Mouse (Mus musculus) c-Kit-positive CD71-positive TER-119-negative erythroid progenitor cells, embryonic 14.5 days (primary cell): ENCODE results near the gene Zmiz1.

Experiments
- DNase-seq: peaks from one replicate; pipeline ENCODE4 v3.0.0-alpha.2; 2013; ENCODE audit warnings: low read depth

The Zmiz1 gene

DNA sequence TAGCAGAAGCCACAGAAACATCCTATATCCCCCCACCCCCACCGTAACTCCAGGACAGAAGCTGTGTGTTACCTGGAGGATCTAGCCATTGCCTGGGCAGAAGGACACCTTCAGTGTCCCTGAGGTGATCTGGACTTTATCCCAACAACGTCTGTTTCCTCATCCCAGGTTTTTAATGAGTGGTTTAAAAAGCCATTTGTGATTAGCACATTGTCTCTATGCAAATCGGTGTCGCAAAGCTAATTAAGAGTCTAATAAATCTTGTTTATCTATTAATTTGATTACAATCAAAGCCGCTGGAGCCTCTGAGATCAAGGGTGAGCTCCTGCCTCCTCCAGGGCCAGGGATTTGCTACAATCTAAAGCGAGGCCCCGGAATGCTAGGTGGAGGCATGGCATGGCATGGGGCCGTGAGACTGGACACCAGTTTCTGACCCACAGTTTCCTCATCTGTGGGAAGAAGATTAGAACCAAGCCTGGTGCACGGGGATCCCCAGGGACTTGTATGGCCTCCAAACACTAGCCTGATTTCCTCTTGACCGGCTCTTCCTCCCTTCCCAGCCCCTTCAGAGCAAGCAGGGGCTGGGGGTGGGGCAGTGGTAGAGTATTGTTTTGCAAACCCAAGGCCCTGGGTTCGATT is 180.3 kb downstream of the Zmiz1 start:
- no peak for DNase-seq

DNA sequence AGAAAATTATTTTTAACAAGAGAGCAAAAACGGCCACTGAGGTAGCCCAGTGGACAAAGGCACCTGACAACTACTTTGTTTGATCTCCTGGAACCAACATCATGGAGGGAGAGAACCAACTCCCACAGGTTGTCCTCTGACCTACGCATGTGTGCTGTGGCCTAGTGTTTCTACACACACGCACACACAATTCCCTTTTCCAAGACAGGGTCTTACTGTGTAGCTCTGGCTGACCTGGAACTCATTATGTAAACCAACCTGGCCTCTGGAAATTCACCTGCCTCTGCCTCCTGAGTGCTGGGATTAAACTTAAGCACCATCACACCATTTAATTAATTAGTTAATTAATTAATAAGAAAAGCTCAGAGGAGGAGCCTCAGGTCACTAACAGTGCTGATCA is 181.0 kb downstream of the Zmiz1 start:
- no peak for DNase-seq

DNA sequence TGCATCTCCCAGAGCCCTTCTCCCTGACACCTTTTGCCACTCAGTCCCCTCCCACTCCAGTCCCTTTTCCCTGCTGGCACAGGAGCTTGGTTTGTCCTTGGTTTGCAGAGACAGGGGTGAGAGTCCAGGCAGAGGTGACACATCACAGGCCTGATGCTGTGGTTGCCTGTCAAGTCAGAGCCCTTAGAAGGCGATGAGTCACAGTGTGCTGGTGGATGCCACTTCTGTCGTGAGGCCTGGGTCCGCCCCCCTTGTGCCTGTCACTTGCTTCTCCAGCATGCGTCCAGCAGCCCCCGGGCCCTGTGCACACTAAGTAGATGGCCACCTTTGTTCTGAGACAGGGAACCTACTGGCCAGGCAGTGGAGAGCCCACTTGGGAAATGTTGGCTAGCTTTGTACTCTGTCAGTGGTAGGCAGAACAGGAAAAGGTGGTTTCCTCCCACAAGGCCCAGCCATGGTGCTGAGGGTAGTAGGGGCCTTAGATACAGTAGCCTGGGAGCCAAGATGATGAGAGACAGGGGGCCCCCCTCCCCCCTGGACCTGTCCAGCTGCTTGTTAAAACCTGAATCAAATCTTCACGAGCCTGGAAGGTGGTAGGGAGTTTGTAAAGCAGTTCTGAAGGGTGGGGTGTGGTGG is 181.6 kb downstream of the Zmiz1 start:
- no peak for DNase-seq

DNA sequence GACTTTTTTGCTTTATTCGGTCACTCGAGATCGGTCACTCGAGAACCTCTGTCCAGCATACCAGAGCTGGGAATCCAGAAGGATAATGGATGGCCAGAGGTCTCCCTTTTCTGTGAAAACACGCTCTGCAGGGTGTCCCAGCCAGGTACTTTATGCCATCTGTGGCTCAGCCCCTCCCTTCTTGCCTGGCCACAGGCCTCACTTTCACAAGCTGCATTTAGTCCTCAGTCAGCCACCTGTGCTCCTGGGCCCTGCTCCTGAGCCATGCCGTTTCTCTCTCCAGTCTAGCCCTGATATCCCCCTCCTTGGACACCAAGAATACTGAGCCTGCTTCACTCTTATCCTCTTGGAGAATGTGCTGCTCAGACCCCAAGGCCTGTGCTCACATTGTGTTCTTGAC is 182.1 kb downstream of the Zmiz1 start:
- DNase-seq = no peak

DNA sequence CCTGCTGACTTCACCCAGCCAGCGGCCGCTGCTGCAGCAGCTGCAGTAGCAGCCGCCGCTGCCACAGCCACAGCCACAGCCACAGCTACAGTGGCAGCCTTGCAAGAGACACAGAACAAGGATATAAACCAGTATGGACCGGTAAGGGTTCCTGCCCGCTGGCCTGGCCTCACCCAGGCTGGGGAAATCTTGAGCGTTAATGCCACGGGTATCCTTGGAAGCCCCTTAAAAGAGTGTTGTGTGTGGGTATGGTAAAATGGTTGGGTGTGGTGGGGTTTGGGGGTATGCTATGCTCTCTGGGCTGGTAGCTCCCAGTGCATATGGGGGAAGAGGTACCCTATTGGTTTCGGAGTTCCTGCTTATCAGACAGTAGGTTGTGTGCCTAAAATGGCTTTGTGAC is 186.7 kb downstream of the Zmiz1 start:
- DNase-seq = no peak

DNA sequence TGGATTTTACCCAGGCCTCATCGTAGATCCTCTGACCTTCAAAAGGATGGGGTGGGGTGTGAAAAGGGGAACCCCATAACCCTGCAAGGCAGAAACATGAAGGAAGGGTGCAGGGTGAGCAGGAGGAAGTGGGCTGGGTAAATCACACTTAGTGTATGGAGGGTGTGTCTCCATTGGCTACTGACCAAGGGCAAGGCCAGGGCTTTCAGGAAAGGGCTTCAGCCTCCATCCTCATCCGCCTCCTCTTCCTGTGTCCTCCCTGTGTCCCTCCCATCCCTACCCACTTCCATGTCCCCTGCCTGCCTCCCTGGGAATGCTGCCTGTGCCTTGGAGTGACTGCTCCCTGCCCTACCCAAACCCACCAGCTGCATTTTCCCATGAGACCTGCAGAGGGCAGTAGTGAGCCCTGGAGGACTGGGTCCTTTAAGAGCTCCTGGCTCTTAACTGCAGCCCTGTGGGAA is 187.2 kb downstream of the Zmiz1 start:
- DNase-seq = peak; percentile 47

DNA sequence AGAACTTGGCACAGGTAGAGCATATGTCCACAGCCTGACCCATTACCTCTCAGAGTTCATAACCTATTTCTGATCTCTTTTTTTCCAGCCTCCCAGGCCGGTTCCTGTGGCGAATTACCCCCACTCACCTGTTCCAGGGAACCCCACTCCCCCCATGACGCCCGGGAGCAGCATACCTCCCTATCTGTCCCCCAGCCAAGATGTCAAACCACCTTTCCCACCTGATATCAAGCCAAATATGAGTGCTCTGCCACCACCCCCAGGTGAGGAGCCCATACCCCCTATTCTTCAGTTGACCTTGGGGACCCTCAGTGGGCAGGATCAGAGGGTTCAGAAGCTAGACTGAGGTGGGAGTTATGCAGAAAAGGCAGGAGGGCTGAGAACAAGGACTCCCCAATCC is 192.1 kb downstream of the Zmiz1 start:
- no peak for DNase-seq

DNA sequence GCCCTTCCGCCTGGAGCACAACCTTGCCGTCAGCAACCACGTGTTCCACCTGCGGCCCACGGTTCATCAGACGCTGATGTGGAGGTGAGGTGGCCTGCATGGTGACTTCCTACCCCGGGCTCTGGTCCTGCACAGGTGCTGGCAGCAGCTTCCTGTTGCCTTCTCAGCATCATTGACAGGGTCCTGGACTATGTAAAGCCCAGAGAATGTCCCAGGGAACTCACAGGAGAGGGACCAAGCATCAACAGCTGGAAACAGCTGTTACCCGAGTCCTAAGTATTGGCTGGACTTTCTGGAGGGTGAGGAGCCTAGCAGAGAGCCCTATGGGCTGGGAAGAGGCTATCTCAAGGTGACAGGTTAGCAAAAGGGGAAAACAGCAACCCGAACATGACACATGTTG is 192.9 kb downstream of the Zmiz1 start:
- no peak for DNase-seq

DNA sequence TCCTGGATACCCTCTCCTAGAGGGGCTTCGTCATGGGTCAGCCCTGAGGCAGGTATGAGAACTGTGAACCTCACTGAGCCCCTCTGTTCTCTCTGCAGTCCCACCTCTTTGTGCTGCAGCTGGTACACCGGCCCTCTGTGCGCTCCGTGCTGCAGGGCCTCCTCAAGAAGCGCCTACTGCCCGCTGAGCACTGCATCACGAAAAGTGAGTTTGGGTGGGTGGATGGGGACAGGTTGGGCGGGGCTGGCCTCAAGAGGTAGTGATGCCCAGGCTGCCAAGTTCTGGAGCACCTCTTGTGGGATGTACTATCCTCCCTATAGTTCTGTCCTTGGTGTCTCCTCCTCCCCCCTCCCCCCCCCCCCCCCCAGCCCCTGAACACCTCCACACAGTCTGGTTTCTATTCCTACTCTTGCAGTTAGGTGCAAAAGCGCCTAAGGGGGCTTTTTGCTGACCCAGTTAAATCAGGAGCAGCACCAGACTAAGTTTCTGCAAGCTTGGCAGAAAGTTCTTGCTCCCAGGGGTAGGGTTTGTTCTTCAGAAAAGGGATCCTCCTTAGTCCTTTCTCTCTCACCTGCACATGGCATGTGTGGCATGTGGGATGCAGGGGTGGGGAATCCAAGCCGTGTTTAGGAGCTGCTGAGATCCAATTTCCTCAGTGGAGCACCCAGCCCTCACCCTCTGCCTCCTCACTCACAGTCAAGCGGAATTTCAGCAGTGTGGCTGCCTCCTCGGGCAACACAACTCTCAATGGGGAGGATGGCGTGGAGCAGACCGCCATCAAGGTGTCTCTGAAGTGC is 195.6 kb downstream of the Zmiz1 start:
- DNase-seq = no peak

DNA sequence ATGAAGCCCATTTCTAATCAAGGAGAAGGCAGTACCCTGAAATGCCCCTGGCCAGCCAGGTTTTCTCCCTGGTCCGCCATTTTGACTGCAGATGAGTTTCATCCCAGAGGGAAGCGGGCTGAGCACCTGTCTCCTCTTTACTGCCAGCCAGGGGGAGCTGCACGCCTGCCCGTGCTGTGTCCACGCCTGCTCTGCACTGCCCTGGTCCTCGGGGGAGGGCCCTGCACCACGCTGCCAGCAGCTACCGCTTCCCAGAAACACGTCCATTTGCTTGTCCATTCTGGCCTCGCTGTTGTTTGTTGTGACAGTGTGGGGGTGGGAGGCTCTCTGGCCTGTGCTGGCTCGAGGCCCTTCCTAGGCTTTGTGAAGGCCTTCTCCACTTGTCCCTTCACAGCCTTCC is 201.7 kb downstream of the Zmiz1 start:
- no peak for DNase-seq

DNA sequence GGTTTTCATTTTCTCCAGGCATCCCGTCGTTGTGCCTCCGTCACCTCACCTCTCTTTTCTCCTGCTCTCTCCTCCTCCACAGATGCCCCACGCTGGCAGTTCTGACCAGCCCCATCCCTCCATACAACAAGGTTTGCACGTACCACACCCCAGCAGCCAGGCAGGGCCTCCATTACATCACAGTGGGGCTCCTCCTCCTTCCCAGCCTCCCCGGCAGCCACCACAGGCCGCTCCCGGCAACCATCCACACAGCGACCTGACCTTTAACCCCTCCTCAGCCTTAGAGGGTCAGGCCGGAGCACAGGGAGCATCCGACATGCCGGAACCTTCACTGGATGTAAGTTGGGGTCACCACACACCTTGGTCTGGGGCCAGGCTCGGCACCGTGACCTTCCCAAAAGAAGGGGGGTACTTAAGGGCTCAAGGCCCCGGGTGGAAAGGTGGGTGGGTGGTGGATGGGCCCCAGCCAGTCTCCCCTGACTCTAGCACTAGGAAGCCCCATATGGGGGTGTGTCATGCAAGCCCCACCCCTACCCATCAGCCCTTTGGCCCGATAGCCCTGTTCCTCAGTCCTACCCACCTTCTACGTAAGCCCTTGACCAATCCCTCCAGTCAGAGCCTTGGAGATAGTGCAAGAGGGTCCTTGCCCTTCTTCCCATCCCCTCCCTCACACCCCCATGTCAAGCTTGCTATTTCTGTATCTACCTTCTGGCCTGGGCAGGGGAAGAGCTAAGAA is 202.4 kb downstream of the Zmiz1 start:
- no peak for DNase-seq

DNA sequence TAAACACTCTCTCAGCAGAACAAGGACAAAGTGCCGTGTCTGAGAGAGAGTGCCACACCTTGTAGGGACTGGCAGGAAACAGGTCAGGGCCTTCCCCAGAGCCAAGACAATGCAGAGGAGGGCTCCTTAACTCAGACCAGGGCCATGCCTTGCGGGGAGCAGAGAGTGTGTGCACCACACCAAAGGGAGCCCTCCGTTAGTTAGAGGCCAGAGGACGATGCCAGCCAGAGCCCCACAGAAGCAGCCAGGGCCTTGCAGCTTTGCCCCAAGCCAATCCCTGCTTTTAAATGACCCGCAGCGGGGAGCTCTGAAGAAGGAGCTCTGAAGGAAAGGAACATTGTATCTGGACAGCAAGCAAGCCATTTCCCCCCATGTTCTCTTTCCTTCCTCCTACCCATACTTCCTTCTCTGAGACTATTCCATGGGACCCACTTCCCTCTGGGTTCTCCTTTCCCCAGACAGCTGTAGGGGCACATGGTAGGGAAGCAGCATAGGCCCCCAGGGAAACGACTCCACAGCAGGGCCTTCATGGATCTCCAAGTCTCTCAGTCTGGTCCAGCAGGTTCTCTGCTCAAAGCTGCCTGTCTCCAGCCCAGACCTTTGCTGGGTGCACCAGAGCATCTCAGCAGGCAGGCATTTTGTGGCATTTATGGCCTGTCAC is 204.8 kb downstream of the Zmiz1 start:
- no peak for DNase-seq

DNA sequence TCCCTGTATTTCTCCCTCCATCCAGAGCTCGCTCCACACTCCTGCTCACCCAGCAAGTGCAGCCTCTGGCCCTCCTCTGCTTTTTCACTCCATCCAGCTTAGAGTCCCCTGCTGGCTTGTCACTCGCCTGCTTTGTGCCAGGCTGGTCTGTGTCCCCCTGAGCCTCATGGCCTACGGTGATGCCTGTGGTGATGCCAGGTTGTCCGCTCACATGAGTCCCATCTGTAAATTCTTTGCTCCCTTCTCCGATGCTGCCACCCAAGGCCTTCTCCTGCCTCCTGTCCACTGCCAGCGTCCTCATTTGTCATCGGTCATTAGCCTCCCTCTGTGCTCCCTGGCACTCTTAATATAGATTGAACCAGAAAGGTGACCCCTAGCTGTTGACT is 205.3 kb downstream of the Zmiz1 start:
- DNase-seq = no peak

DNA sequence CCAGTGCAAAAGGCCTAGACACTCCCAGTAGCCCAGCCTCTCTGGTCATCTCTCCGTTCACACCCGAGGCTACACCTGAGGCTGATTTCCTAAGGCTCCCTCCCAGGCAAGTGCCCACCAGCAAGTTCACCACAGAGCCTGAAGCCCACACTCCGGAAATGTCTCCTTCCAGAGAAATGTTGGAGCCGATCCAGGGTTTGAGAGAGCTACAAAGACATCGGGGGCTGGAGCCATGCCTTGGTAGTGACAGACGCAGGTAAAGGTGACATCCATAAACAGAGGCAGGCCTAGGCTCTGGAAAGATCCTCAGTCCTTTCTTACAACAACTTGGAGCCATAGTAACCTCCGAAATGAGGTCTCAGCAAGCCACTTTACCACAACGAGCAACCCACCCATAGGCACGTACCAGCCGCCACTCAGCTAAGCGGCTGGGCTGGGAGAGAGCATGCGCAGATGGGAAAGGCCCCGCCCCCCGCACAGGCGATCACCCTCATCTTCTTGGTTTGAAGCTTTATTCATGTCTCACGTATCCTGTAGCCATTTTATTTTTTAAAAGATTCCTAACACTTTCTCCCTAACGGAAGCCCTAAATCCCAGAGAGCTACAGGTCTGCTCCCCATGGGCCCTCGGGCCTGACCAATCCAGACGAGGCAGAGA is 206.5 kb downstream of the Zmiz1 start:
- no peak for DNase-seq

DNA sequence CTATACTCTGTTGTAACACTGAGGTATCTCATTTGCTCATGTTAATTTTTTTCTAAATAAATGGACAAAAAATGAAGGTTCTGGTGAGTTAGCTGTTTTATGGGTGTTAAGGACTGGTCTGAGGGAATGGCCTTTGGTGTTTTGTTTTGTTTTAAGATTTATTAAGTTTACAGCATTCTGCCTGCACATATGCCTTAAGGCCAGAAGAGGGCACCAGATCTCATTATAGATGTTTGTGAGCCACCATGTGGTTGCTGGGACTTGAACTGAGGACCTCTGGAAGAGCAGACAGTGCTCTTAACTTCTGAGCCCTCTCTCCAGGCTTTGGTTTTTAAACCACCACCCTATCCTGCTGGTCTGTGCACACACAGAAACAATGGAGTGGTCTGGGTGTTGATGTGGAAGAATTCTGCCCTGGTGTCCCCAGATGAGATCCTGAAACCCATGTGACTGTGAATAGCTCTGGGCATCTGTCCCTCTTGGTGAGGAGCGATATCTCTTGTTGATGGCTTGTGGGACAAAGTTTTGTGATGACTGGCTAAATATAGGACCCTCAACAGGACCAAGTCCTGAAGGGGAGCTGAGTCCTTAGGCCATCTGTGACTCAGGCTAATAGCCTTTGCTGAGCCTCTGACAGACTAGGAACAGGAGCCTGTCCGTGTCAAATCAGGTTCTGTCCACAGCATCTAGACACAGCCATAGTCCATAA is 207.8 kb downstream of the Zmiz1 start:
- DNase-seq = no peak

DNA sequence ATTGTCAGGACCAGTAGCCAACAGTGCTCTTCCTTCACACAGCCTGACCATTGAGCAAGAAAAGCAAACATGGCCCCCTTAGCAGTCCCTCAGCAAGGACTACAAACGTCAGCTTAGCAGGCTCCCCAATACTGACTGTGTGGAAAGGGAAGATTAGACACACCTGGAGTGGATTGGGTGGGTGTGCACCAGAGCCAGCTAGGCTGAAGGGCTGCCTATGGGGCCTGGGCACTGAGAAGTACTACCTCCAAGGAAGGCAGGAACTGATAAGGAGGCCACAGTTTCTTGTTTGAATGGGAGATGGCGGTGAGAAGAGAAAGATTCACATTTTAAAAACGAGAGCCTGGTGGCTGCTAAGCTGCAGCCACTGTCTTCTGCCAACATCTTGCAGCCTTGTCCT is 208.6 kb downstream of the Zmiz1 start:
- peak; percentile 32 for DNase-seq

DNA sequence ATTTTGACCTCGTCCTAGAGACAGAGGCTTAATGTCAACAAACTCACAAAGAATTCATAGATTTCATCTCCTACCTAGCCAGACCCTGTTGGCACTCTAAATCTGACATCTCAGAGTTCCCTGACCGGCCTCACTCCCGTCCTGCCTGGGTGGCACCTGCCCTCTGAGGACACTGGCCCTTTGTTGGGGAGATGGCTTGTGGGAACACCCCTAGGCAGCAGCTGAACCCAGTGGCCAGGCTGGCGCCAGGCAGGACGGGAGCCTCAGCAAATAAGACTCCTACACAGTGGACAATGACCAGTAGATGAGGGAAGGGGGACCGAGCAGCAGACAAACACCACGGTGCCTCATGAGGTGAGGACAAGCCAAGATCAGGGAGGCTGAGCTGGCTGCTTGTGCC is 220.6 kb downstream of the Zmiz1 start:
- no peak for DNase-seq

DNA sequence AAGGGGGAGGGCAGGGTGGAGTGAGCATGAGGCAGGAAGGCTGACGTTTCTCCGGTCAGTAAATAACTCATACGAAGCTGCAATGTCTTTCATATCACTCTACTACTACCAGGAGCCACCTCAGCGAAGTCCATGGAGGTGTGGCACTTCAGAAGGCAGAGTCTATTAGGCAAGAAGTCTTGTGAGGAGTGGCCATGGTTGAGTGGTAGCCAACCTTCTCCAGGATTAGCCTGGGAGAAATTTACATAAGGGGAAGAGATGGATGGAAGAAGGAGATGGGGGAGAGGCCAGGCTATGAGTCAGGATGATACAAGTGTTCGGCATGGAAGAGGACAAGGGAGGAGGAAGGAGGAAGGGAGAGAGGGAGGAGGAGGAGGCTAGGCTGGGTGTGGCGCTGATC is 223.0 kb downstream of the Zmiz1 start:
- DNase-seq = no peak

DNA sequence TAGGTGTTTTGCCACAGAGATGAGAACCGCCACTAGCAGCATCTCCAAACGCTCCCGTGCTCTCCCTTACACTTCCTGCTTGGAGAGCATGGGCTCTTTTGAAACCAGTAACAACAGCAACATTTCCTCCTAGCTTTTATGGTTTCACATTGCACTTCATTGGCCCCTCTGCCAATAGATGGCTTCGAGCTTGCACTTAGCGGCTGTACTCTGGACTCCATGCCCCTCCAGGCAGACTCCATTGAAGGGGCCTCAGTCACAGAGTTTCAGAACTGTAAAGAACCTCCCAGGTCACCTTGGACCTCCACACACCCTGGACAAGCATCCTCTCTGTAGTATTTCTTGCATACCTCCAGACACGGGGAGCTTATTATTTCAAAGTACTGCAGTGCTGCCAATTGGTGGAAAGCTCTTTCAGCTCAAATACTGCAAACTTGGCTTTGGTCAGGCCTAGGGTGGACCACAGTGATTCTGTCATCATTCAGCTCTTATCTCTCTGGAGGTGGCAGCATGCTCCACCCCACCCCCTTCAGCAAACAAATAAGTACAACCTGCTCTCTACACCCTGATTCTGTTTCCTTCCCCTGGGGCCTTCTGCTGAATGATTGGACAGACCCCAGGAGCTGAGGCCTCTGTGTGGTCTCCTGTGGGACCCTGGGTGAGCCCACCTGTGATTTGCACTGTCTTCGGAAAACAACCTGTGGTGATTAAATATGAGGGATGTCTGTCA is 227.4 kb downstream of the Zmiz1 start:
- no peak for DNase-seq
